Mouse (Mus musculus): ENCODE data around the gene Dock7.
"Not testable (repeated sequence)": the region's sequence is repeated elsewhere in the genome, so short reads cannot be mapped to it uniquely, and the experiment has no call there.

The Dock7 gene

DNA sequence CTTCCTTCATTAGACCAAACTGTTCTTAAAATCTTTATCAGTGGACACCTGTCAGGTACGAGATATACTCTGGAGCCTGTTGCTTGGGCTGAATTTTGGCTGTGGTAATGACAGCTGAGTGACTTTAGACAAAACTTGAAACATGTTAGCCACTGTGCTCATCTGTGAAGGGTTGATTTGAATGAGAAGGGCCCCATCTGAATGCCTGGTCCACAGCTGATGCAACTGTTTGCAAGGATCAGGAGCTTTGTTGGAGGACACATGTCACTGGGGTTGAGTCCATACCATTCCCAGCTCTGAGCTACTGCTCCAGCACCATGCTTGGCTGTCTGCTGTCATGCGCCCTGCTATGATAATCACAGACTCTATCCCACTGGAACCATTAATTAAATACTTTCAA lies 115.1 kb downstream of the Dock7 start:
- no peak for DNase-seq (ENCODE audit: low read depth)

DNA sequence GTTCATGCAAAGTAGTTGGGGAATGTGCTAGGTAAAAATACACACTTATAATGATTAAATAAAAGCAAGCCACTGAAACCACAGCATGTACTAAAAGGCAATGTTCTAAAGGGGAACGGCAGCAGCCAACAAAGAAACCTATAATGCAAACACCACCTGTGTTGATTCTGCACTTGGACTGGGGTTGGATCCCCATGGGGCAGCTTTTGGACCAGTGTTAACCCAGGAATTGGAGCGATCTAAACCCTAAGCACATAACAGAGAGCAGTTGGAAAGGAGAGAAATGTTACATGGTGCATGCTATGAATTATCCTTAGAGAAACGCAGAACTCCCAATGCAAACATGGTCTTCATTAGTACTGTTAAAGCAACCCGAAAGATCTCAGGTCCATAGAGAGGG lies 127.2 kb downstream of the Dock7 start:
- DNase-seq (ENCODE audit: low read depth) = no peak

DNA sequence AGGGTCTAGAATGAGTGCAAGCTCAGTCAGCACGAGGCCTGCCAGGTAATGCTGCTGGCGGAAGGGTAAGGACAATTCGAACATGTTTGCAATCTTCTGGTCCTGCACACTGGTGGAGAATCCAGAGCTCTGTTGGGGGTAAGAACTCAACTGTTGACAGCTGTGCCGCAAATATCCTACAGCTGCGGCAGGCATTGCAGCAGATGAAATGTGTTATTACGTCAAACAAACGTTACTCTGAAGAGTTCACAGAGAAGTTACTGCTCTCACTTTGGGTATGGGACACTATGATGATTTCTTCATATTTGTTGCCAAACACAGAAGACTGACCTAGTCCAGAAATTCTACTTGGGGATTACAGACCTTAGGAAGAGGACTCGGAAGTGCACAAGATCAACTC lies 136.0 kb downstream of the Dock7 start:
- no peak for DNase-seq (ENCODE audit: low read depth)

DNA sequence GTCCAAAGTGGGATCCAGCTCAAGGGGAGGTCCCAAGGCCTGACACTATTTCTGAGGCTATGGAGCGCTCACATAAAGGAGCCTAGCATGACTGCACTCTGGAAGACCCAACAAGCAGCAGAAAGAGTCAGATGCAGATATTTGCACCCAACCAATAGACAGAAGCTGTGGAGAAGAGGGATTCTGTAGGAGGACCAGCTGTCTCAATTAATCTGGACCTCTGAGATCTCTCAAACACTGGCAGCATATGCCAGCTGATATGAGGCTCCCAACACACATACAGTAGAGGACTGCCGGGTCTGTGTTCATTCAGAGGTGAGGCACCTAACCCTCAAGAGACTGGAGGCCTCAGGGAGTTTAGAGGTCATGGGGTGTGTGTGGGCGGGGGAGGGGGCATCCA lies 140.7 kb downstream of the Dock7 start:
- DNase-seq (ENCODE audit: low read depth) = not testable (repeated sequence)

DNA sequence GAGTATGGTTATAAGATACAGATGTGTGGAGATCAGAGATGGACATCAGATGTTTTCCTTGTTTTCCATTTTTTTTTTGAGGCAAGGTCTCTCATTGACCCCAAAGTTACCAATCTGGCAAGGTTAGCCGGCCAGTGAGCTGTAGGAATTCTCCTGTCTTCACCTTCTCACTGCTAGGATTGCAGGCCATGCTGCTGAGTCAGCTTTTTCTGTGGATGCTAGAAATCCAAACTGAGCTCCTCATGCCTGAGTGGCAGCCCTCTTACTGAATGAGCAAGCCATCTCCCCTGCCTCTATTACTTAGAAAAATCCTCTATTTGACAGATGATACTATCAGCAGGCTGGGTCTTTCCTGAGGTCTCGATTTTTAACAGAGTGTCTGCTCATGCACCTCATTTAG lies 142.0 kb downstream of the Dock7 start:
- no peak for DNase-seq (ENCODE audit: low read depth)

DNA sequence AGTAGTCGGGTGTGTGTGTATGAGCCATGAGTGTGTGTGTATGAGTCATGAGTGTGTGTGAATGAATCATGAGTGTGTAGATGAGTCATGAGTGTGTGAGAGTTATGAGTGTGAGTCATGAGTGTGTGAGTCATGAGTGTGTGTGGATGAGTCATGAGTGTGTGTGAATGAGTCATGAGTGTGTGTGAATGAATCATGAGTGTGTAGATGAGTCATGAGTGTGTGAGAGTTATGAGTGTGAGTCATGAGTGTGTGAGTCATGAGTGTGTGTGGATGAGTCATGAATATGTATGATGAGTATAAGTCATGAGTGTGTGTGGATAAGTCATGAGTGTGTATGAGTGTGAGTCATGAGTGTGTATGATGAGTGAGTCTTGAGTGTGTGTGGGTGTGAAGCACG lies 142.4 kb downstream of the Dock7 start:
- peak; percentile 58 for DNase-seq (ENCODE audit: low read depth)

DNA sequence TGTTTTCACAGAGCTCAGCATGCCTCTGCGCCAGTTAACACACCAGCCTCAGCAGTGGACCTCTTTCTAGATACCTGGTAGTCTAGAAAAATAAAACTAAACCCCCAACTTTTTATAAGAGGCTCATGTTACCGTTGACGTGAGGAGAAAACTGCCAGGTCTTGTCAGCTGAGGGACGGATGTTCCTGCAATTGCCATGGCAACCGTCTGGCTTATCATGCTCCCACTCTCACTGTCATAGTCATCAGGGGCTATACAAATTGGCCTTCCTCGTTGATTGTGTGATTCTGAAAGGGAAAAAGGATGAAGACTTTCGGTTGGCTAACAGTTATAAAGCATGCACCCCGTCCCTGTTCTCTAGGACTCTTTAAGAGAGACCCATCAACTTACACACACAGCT lies 145.0 kb downstream of the Dock7 start:
- no peak for DNase-seq (ENCODE audit: low read depth)

DNA sequence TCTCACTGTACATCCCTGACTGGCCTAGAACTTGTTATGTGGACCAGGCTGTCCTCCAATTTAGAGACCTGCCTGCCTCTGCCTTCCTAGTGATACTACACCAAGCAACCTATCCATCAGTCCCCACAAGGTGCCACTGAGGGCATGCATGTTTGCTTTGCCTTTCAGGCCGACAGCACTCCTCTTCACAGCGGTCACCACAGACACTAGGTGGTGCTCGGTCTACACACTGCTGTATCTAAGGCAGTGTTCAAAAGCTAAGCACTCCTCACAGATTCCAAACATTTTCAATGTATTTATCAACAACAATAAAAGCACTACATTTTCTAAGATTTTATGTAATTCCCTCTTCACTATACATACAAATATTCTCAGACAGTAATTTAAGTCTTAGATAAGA lies 150.8 kb downstream of the Dock7 start:
- DNase-seq (ENCODE audit: low read depth) = no peak

DNA sequence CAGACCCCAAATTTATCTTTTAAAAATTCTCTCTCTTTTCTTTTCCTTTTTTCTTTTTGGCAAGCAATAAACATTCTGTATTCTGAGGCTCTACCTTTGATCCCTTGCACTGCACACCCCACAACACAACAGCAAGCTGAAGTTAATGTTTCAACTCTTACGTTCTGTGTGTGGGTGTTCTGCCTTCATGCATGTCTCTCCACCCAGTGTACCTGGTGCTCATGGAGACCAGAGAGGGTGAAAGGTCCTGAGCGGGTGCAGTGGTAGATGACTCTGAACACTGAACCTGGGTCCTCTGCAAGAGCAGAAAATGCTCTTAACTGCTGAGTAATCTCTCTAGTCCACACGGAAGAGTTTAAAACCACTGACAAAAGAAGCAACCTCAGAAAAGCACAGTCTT lies 160.5 kb downstream of the Dock7 start:
- no peak for DNase-seq (ENCODE audit: low read depth)

DNA sequence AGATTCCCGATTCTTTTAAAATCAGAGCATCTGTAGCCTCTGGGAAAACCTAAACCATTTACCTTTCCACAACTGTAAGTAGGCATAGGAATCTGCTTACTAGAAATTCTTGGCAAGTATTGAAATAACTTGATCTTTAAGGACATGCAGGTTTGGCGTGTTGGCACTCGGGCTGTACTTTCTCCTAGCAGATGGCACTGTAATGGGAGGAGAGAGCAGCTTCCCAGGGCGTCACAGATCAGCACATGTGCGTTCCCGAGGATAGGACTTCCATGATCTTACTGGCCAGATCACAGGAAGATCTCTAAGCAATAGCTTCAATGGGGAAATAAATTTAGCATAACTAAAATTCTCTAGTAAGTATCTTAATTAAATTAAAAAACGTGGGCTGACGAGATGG lies 164.7 kb downstream of the Dock7 start:
- DNase-seq (ENCODE audit: low read depth) = no peak

DNA sequence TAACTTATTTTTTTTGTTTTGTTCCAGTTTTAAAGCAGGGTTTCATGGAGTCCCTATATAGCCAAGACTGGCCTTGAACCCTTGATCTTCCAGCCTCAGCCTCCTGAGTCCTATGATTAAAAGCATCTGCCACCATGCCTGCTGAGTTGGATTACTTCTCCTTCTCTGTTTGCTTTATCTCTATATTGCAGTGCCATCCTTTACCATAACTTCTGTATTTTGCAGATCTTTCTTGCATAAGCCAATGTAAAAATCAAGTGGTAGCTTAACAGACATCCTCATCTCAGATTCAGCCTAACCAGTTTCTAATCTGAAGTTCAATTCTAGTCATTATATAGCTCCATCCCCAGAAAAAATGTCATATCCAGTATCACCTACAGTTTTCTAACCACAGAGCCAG lies 170.2 kb downstream of the Dock7 start:
- DNase-seq (ENCODE audit: low read depth) = peak; percentile 42

DNA sequence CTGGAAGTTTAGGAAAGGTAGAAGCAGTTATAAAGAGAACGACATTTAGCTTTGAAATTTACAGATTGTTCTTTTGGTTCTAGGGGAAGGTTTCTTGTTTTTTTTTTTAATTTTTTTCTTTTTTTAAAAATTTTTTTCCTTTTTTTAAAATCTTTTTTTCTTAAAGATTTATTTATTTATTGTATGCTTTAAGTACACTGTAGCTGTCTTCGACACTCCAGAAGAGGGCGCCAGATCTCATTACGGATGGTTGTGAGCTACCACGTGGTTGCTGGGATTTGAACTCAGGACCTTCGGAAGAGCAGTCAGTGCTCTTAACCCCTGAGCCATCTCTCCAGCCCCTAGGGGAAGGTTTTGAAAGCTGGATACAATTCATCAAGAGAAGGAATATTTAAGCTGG lies 182.5 kb downstream of the Dock7 start:
- not testable (repeated sequence) for DNase-seq (ENCODE audit: low read depth)

DNA sequence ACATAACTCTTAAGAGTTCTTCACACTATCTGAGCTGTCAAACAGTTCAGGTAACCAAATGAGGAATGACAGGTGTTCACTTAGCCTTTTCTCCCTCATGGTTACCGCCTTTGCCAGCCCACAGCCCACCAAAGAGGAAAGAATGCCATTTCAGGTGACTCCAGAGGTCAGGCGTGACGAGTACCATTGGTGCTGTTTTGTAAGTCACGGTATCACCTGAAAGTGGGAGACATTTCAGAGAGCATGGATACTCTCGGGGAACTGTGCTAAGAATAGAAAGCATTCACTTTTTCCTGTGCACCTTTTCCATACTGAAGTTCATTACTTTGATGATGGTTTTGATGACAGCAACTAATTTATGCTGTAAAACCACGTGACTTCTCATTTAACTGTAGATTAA lies 184.7 kb downstream of the Dock7 start:
- DNase-seq (ENCODE audit: low read depth) = no peak

DNA sequence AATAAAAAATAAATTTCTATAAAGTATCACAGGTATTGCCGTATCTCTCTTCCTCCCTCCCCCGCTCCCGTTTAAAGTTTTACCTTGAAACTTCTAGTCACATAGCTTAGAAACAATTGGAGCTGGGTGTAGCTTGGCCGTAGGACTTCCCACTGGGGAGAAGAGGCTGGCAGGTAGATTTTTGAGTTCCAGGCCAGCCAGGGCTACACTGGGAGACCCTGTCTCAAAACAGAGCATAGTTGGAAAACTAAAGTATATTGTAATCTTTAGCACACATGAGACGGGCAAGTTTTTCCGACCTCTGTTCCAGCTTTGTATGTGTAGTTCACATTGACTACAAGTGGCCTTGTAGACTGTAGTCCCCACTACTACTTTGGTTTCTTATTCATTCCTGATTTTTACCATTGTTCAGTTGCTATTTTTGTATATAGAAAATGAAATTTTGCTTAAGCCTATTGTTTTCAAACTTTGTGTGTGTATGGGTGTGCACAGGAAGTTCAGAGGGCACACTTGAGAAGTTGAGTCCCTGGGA lies 195.4 kb downstream of the Dock7 start:
- peak; percentile 21 for DNase-seq (ENCODE audit: low read depth)

DNA sequence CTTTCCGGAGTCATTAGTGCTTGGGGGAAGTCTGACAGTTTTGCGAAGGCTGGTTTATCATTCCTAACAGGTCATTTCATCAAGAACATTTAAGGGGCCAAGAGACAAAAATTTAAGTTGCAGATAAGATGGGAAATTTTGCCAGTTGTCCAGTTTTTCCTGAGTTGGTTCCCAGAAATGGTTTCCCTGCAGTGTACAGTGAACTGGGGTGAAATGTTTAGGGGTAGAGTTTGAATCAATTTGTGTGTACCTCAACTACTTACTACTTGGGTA lies 195.9 kb downstream of the Dock7 start:
- no peak for DNase-seq (ENCODE audit: low read depth)

DNA sequence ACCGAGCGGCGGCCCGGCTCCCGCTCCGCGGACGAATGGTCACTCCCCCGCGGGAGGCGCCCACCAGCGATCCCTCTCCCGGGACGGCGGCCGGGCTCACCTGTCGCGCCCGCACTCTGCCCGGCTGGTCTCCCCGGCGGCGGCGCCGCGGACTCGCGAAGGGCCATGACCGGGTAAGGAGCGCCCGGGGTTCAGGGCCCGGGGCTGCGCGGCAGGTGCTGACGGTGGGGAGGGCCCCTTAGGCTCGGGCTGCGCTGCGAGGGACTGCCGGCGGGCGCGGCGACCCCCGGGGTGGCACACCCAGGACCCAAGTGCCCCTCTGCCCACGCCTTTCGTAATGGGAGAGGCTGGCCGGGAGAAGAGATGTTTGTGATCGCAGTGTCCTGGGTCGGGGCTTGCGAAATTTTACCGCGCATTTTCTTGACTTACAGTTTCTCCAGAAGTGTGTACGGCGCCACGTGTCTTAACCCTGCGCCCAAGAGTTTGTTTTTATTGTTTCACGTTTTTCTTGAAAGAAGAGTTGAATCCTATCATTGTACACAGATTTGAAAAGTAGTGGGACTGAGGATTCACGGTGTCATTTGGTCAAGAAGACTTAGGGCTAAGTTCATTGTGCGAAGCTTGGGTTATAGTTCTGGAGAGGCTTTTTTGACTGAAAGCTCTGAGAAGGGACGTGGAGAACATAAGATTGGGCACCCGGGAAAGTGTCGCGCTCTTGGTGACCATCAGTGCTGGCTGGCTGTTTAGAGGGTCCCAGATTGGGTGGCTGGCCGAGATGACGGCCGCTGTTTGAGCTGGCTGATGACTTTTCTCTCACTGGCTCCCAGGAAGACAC lies 196.4 kb downstream of the Dock7 start:
- DNase-seq (ENCODE audit: low read depth) = peak; percentile 62

DNA sequence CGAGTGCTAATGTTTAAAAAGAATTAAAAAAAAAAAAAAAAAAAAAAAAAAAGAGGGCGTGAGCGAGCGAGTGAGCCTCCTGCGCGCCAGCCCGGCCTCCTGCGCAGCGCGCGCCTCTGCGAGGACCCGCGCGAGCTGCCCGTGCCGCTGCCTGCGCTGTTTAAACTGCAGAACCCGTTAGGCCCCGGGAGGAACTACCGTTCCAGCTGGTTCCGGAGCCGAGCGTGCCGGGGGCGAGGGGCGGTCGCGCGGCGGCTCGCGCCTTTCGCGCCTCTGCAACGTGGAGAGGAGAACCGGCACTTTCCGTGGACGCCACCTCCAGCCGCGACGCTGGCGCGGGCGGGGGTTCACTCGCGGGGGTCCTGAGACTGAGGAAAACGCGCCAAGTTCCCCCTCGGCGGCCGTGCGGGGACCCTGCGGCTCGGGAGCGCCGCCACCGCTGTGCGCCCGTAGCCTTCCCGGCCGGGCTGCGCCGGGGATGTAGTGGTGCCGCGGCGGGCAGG lies 197.1 kb downstream of the Dock7 start, which contains the start of gene Usp1:
Gene Usp1, plus strand, starts transcription at position 243 of the 503 bp plus-strand sequence.
- DNase-seq (ENCODE audit: low read depth) = no peak

DNA sequence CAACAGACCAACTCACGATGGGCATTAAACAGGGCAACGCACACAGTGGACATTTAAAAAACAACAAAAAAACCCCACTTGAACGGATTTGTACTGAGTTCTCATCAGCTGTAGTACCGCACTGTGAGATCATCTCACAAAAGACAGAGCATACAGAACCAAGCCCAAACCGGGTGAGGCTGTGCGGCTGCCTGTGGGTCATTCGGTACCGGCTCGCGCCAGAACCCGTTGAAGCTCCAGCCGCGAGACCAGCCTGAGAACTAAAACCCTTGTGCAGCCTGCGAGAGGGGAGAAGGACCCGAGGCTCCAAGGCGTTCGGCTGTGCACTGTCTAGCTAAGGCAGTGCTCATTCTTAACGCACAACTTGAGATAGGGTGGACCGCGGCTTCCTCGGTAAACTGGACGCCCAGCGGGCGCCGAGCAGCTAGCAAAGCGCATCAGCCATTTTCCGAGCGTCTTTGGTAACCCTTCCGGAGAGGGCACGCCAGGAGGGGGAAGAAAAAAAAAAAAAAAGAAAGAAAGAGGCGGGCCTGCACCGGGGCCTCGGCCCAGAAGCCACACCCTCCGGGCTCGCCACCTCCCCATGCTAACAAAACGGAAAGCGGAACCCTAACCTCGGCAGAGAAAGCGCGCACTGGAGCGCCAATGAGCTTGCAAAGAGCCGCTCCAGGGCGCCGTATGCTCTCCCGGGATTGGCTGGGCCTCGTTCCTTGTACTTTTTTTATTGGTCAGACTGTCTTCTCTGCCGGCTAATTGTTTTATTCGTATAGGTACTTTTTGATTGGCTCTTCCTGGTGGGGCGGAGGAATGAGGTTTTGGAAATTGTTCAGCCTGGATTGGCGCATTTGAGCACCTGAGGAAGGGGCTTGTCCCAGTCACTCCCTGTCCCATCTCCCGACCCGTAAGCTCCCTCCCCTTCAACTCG lies 197.8 kb downstream of the Dock7 start:
- peak; percentile 100 for DNase-seq (ENCODE audit: low read depth)

DNA sequence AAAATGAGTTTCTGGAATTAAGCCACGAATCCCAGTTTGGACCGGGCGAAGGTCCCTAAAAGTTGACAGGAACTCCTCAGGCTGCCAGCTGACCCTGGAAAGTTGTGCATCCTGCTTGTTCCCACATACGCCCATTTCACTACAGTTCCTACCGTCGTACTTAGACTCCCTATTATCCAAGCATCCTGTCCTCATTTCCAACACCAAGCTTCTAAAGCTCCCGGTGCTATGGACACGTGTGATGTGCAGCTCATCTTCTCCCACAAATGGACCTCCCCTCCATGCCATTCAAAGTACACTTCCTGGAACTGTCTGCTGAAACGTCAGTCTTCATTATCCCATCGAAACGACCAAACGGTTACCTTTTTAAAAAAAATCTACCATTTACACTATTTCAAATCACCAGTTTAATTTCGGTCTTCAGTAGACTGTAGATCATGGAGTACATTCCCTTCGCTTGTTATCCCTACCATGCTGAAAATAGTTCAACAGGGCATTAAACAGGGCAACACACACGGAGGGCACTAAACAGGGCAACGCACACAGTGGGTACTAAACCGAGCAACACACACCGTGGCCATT lies 198.6 kb downstream of the Dock7 start:
- DNase-seq (ENCODE audit: low read depth) = peak; percentile 63

DNA sequence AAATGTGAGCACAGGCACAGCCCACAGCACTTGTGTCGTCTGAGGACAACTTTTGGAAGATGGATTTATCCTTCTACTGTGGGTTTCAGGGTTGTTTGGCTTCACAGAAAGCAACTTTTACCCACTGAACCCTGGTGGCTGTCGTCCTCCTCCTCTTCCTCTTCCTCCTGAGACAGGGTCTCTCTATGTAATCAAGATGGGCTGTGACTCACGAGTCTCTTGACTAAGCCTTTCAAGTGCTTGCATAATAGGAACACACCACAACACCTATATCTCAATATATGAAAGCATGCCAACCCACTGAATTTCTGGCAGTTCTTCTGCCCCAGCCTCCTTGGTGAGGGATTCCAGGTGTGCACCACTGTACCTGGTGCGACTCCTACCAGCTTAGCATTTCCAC lies 199.8 kb downstream of the Dock7 start:
- peak; percentile 79 for DNase-seq (ENCODE audit: low read depth)

DNA sequence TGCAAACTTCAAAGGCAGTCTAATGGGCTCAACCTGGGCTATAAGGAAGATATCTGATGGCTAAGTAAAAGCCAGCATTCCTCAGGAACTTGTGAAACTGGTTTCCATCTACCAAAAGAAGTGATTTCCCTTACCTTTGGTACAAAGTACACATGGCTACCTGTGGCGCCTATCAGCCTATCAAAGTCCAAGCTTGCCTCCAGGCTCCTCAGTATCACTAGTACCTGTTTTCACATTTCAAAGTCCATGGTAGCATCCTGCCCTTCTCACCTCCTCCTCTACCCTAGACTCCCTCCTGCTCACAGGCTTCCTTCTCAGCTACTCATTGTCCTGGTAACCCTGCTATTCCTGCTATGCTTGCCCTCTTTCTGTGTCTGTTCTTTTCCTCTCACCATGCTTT lies 202.5 kb downstream of the Dock7 start:
- no peak for DNase-seq (ENCODE audit: low read depth)

DNA sequence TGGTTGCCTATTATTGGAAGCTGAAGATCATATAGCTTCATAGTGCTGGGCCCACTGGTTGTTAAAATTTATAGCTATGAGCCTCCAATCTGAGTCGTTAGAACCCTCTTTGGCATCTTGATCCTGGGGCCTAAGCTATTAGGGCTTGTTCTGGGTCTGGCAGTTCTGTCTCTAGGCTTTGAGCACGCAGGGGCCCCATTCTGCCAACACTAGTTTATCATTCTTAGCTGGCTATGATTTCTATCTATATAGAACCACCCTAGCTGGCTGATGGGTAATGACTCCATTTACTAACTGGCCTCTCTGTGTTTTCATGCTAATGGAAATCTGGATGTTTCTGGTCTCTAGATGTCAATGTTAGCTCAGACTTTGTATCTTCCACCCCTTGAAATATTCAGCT lies 203.0 kb downstream of the Dock7 start:
- no peak for DNase-seq (ENCODE audit: low read depth)

DNA sequence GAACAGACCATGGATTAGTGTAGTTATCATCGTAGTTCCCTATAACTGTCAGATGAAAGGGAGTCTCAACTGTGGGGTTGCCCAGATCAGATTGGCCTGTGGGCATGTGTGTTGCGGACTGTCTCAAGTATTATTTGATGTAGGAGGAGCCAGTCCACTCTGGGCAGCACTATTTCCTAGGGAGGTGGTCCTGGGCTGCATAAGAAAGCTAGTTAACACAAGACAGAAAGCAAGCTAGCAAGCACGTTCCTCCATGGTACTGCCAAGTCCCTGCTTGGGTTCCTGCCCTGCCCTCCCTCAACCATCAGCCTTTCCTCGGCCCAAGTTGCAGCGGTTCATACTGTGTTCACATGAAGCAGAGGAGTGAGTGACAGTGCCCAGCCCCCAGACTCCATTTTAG lies 210.5 kb downstream of the Dock7 start:
- no peak for DNase-seq (ENCODE audit: low read depth)
